Comparison of ENCODE assay signal across 8 mouse cellular contexts in genomic region chr10:120201961-120202402, GRCm38 (mm10). TPM values are rescaled to one million over a fixed set of nuclear protein-coding genes. Genes with fewer than 3 reads are reported as not detected.
A peak's percentile ranks its signal among the peaks of the same experiment; 100 is the strongest.
DNase-seq lines count a peak whose midpoint lies in the region; ATAC-seq and TF ChIP-seq lines count a peak whose summit lies in the region.

TSS of gene Irak3 (minus strand) at chr10:120202130.

- H3K4me1 ChIP-seq in E14TG2a.4 (replicated peaks; ENCODE audit: low read depth, low read length) = peaks cover 45% of the 10 kb centered on the region
- peaks cover 5% of the 10 kb centered on the region; the same call in 1 of the 2 replicates for H3K4me1 ChIP-seq in forebrain, embryonic 11.5 days (replicated peaks; ENCODE audit: control insufficient read depth, insufficient read depth, low read length)
- H3K4me1 ChIP-seq in lung, adult 2 months (ENCODE audit: control insufficient read depth, insufficient read depth, low read length) = no peaks in the 10 kb centered on the region
- peaks cover 11% of the 10 kb centered on the region for H3K4me1 ChIP-seq in neural tube, embryonic 15.5 days

- peak; percentile 66 for DNase-seq in c-Kit-positive CD71-positive TER-119-negative erythroid progenitor cells, embryonic 14.5 days (ENCODE audit: low read depth)
- DNase-seq in forebrain, embryonic 11.5 days (ENCODE audit: low spot score) = peak; percentile 89
- DNase-seq in heart, postnatal 10 days = peak; percentile 84 to 92
- peak; percentile 93 to 94 for DNase-seq in kidney, postnatal 4 days
- peak; percentile 81 for DNase-seq in lung, adult 2 months
- peak; percentile 77 for DNase-seq in testis, postnatal 14 days (ENCODE audit: low spot score)

- no peak for ATAC-seq in forebrain, embryonic 11.5 days (replicated peaks; ENCODE audit: low FRiP score)
- no peak for ATAC-seq in neural tube, embryonic 15.5 days (ENCODE audit: low FRiP score)

- H3K27me3 ChIP-seq in E14TG2a.4 (ENCODE audit: insufficient read depth, low read length) = peaks cover 16% of the 10 kb centered on the region
- H3K27me3 ChIP-seq in forebrain, embryonic 11.5 days (ENCODE audit: control insufficient read depth, insufficient read depth, low read length) = peaks cover 12% of the 10 kb centered on the region
- peaks cover 12% of the 10 kb centered on the region for H3K27me3 ChIP-seq in neural tube, embryonic 15.5 days (replicated peaks)

- H3K9me3 ChIP-seq in E14TG2a.4 (ENCODE audit: low read length) = no peaks in the 10 kb centered on the region
- no peaks in the 10 kb centered on the region for H3K9me3 ChIP-seq in forebrain, embryonic 11.5 days (ENCODE audit: control insufficient read depth, low read length)
- no peaks in the 10 kb centered on the region for H3K9me3 ChIP-seq in neural tube, embryonic 15.5 days (replicated peaks)

- peak within 1 kb of the TSS; percentile 53 for H3K9ac ChIP-seq in forebrain, embryonic 11.5 days (ENCODE audit: low read length)
- H3K9ac ChIP-seq in neural tube, embryonic 15.5 days (replicated peaks) = peak within 1 kb of the TSS; percentile 41

- WGBS in forebrain, embryonic 11.5 days = 1% methylated on average over 13 of the region's 13 CpGs
- under 1% methylated on average over 13 of the region's 13 CpGs for WGBS in lung, adult 2 months
- WGBS in neural tube, embryonic 15.5 days = 4% methylated on average over 13 of the region's 13 CpGs

- TF ChIP-seq POLR2A in lung, adult 2 months (IDR thresholded peaks at IDR 0.05; ENCODE audit: borderline replicate concordance, extremely low read depth, low read depth, low read length) = no peak

- peak within 1 kb of the TSS; percentile 80 for H3K4me3 ChIP-seq in E14TG2a.4 (replicated peaks; ENCODE audit: low read length)
- peak within 1 kb of the TSS; percentile 46 for H3K4me3 ChIP-seq in forebrain, embryonic 11.5 days (ENCODE audit: low read depth, low read length)
- H3K4me3 ChIP-seq in lung, adult 2 months (replicated peaks; ENCODE audit: extremely low read depth, low read depth, low read length) = peak within 1 kb of the TSS; percentile 75
- H3K4me3 ChIP-seq in neural tube, embryonic 15.5 days (replicated peaks) = peak within 1 kb of the TSS; percentile 48

- intact Hi-C loops in heart, postnatal 10 days (cut with DNase I) = loop anchor here (1.0 to 5.0 kb wide), 3 partner anchors 80 to 556 kb away; no protein-coding TSS in a partner anchor

- peak; percentile 98 for TF ChIP-seq CTCF in E14TG2a.4 (conservative IDR thresholded peaks at IDR 0.05; ENCODE audit: low read length)
- peak; percentile 96 for TF ChIP-seq CTCF in lung, adult 2 months (IDR thresholded peaks at IDR 0.05; ENCODE audit: insufficient read depth, low read length)

- H3K27ac ChIP-seq in forebrain, embryonic 11.5 days (ENCODE audit: low read depth, low read length) = no peak within 1 kb of the TSS
- no peak within 1 kb of the TSS for H3K27ac ChIP-seq in neural tube, embryonic 15.5 days (replicated peaks)

- H3K36me3 ChIP-seq in E14TG2a.4 (ENCODE audit: insufficient read depth, low read length) = no peaks in the 10 kb centered on the region
- no peaks in the 10 kb centered on the region for H3K36me3 ChIP-seq in forebrain, embryonic 11.5 days (ENCODE audit: control insufficient read depth, insufficient read depth, low read length)
- no peaks in the 10 kb centered on the region for H3K36me3 ChIP-seq in neural tube, embryonic 15.5 days

- peak within 1 kb of the TSS; percentile 76 for H3K4me2 ChIP-seq in forebrain, embryonic 11.5 days (ENCODE audit: low read depth, low read length, severe bottlenecking)
- peak within 1 kb of the TSS; percentile 87 for H3K4me2 ChIP-seq in neural tube, embryonic 15.5 days

RNA-seq across cellular contexts. Expression of gene Irak3, which starts in this region (rescaled TPM):
- polyA plus RNA-seq in forebrain, embryonic 11.5 days (2014; fragmentation: Nextera tagmentation; extraction: Ambion mirVana) = 0.33 and 0.49 TPM in 2 replicates
- total RNA-seq in heart, postnatal 10 days (2021) = 1 to 10 TPM; 3.4 to 4.2 TPM
- 3.7 and 4.3 TPM in 2 replicates for polyA plus RNA-seq in lung, adult 2 months (2012; rRNA removed)
- polyA plus RNA-seq in neural tube, embryonic 15.5 days (2015; fragmentation: Nextera tagmentation; extraction: Ambion mirVana) = 0.29 and 1.2 TPM in 2 replicates

Comparison
In these comparisons a context has a peak if more than half of its experiments do, and no peak if none do; other contexts are left out.
1. Peak in DNase-seq, H3K4me3 ChIP-seq, H3K9ac ChIP-seq and H3K4me2 ChIP-seq in forebrain, embryonic 11.5 days; RNA of the gene not detected or under 1 TPM.